Mouse (Mus musculus) forebrain, embryonic 16.5 days (tissue): ENCODE results near the gene Drd3. TPM values are rescaled to one million over a fixed set of nuclear protein-coding genes. Genes with fewer than 3 reads are reported as not detected.

Source experiments
- ATAC-seq: fragments of 200-750 bp; cut with Nextera tagmentation; 2 replicates; pipeline ENCODE4 v1.8.0; 2017; ENCODE audit warnings: mild to moderate bottlenecking, moderate library complexity
- H3K27ac ChIP-seq: fragments of 300-500 bp; sonication (generic); 2 replicates; pipeline ENCODE4 v1.5.1; 2014; ENCODE audit warnings: low read length, control low read depth
- H3K27me3 ChIP-seq: fragments of 300-500 bp; sonication (generic); replicated peaks from 2 replicates; pipeline ENCODE4 v1.6.1; 2014; ENCODE audit warnings: low read length; ENCODE audit not compliant: control insufficient read depth, insufficient read depth
- H3K36me3 ChIP-seq: fragments of 300-500 bp; sonication (generic); 2 replicates; pipeline ENCODE4 v1.6.1; 2014; ENCODE audit not compliant: control insufficient read depth, insufficient read depth
- H3K4me1 ChIP-seq: fragments of 300-500 bp; sonication (generic); replicated peaks from 2 replicates; pipeline ENCODE4 v1.6.1; 2014; ENCODE audit warnings: low read length; ENCODE audit not compliant: control insufficient read depth, insufficient read depth
- H3K4me2 ChIP-seq: fragments of 300-500 bp; sonication (generic); 2 replicates; pipeline ENCODE4 v1.6.1; 2014; ENCODE audit warnings: mild to moderate bottlenecking, low read length, control low read depth
- H3K4me3 ChIP-seq: fragments of 300-500 bp; sonication (generic); replicated peaks from 2 replicates; pipeline ENCODE4 v1.5.1; 2014; ENCODE audit warnings: mild to moderate bottlenecking, low read length, control low read depth
- H3K9ac ChIP-seq: fragments of 300-500 bp; sonication (generic); replicated peaks from 2 replicates; pipeline ENCODE4 v1.6.1; 2014; ENCODE audit warnings: low read depth, low read length, control low read depth
- H3K9me3 ChIP-seq: fragments of 300-500 bp; sonication (generic); 2 replicates; pipeline ENCODE4 v1.6.1; 2016; ENCODE audit warnings: low read length; ENCODE audit not compliant: control insufficient read depth
- WGBS: fragments of 180-500 bp; shearing (Covaris S2); extraction: QIAGEN DNeasy Blood & Tissue Kit; methylation state at CpG from one replicate; pipeline ENCODE4 v1.1.7; 2014; 5-methylcytosine and 5-hydroxymethylcytosine counted together
- microRNA-seq: library from miRNA; unstranded; fragments of <30 nt; microRNA quantifications from one replicate; pipeline ENCODE4, GENCODE M21; 2017
- polyA plus RNA-seq: library from polyadenylated mRNA; unstranded; fragments of >200 nt; fragmentation: Nextera tagmentation; extraction: Ambion mirVana; gene quantifications from 2 replicates; pipeline ENCODE4 v1.2.1, GENCODE M21; 2015

Gene Drd3
- polyA plus RNA-seq, 1 experiment from 2014 or later: not detected

- Histone ChIP-seq H3K27ac (no peak overlapping the region), H3K4me2 (no peak overlapping the region), H3K27me3 (no peaks in the 10 kb centered on the region), H3K36me3 (peaks cover 13% of the 10 kb centered on the region), H3K4me1 (no peaks in the 10 kb centered on the region), H3K9me3 (no peaks in the 10 kb centered on the region), H3K4me3 (no peak overlapping the region), H3K9ac (no peak overlapping the region)
- no peak for ATAC-seq
These were observed 116.0 kb downstream of the Drd3 start for GRCm38 (mm10) chr16:43869805-43870204.

GRCm38 (mm10) chr16:43871419-43871818 lies 117.6 kb downstream of the Drd3 start:
- Histone ChIP-seq H3K4me2 (no peak overlapping the region), H3K4me1 (no peaks in the 10 kb centered on the region), H3K4me3 (no peak overlapping the region), H3K27ac (no peak overlapping the region), H3K36me3 (peaks cover 19% of the 10 kb centered on the region), H3K27me3 (no peaks in the 10 kb centered on the region), H3K9me3 (no peaks in the 10 kb centered on the region), H3K9ac (no peak overlapping the region)
- 97% methylated on average over 7 of the region's 7 CpGs for WGBS
- no peak for ATAC-seq

Small RNA genes within 50 kb of the gene (microRNA-seq; reads per million reads assigned to microRNA genes)
- gene Gm25996: not detected

Other genes starting within 250 kb of the Drd3 start
- gene Tigit, start 89.9 kb upstream of the Drd3 start, polyA plus RNA-seq: not detected in 2 replicates
- gene Ccdc191, start 135.8 kb downstream of the Drd3 start, polyA plus RNA-seq: 8.3 and 9.3 TPM in 2 replicates
- 23.6 and 29.5 TPM in 2 replicates for gene Qtrt2, start 172.8 kb downstream of the Drd3 start, polyA plus RNA-seq
- gene Zdhhc23, start 225.8 kb downstream of the Drd3 start, polyA plus RNA-seq: 4.6 and 4.7 TPM in 2 replicates